Mouse (Mus musculus) liver, embryonic 14.5 days (tissue): ENCODE measurements around the gene Gal3st4.

Source experiments
- CTCF ChIP-seq: IDR thresholded peaks from 2 replicates; pipeline ENCODE4 v1.5.1; 2016; ENCODE audit warnings: antibody characterized with exemption, low read depth, control low read depth
- EP300 ChIP-seq: IDR thresholded peaks from 2 replicates; pipeline ENCODE4 v1.6.1; 2016; ENCODE audit warnings: antibody characterized with exemption, low read depth

- no peak for TF ChIP-seq EP300
- no peak for TF ChIP-seq CTCF
These were observed 15.6 kb downstream of the Gal3st4 start for GRCm38 (mm10) chr5:138256966-138257584.
